Mouse (Mus musculus) NIH3T3 (cell line): ENCODE data around the gene Palld.

Source experiments
- DNase-seq: peaks from one replicate; pipeline ENCODE4 v3.0.0-alpha.2; 2012; ENCODE audit warnings: low read depth

The Palld gene

GRCm38 (mm10) chr8:61586529-61586928 is 316.0 kb downstream of the Palld start:
- no peak for DNase-seq

GRCm38 (mm10) chr8:61585746-61586145 is 316.7 kb downstream of the Palld start:
- DNase-seq = no peak

GRCm38 (mm10) chr8:61584714-61585383 is 317.6 kb downstream of the Palld start:
- peak; percentile 70 for DNase-seq

GRCm38 (mm10) chr8:61582547-61582946 is 319.9 kb downstream of the Palld start:
- DNase-seq = peak; percentile 61

- DNase-seq = no peak
Observed at GRCm38 (mm10) chr8:61581259-61581658, 321.2 kb downstream of the Palld start.

GRCm38 (mm10) chr8:61579831-61580230 is 322.7 kb downstream of the Palld start:
- DNase-seq = no peak

- no peak for DNase-seq
Observed at GRCm38 (mm10) chr8:61578754-61579153, 323.7 kb downstream of the Palld start.

- no peak for DNase-seq
Observed at GRCm38 (mm10) chr8:61575096-61575653, 327.3 kb downstream of the Palld start.

- DNase-seq = no peak
Observed at GRCm38 (mm10) chr8:61574526-61574925, 328.0 kb downstream of the Palld start.

GRCm38 (mm10) chr8:61573179-61573937 is 329.1 kb downstream of the Palld start:
- no peak for DNase-seq

GRCm38 (mm10) chr8:61572697-61573096 is 329.8 kb downstream of the Palld start:
- DNase-seq = no peak

GRCm38 (mm10) chr8:61570637-61571036 is 331.9 kb downstream of the Palld start:
- no peak for DNase-seq

GRCm38 (mm10) chr8:61569721-61570120 is 332.8 kb downstream of the Palld start:
- DNase-seq = no peak

- DNase-seq = no peak
Observed at GRCm38 (mm10) chr8:61569211-61569610, 333.3 kb downstream of the Palld start.

GRCm38 (mm10) chr8:61563378-61563777 is 339.1 kb downstream of the Palld start:
- no peak for DNase-seq

- DNase-seq = no peak
Observed at GRCm38 (mm10) chr8:61562626-61563025, 339.9 kb downstream of the Palld start.

GRCm38 (mm10) chr8:61561220-61561619 is 341.3 kb downstream of the Palld start:
- no peak for DNase-seq

GRCm38 (mm10) chr8:61559979-61560378 is 342.5 kb downstream of the Palld start:
- no peak for DNase-seq

- no peak for DNase-seq
Observed at GRCm38 (mm10) chr8:61559450-61559849, 343.0 kb downstream of the Palld start.

- no peak for DNase-seq
Observed at GRCm38 (mm10) chr8:61558051-61558846, 344.2 kb downstream of the Palld start.

GRCm38 (mm10) chr8:61557036-61557435 is 345.5 kb downstream of the Palld start:
- no peak for DNase-seq

- no peak for DNase-seq
Observed at GRCm38 (mm10) chr8:61556219-61556618, 346.3 kb downstream of the Palld start.
